Mouse (Mus musculus) c-Kit-positive CD71-positive TER-119-positive erythroid progenitor cells, embryonic 14.5 days (primary cell): ENCODE data around the gene Inpp5a.

ENCODE experiments used
- DNase-seq: peaks from one replicate; pipeline ENCODE4 v3.0.0-alpha.2; 2013; ENCODE audit warnings: low spot score

The Inpp5a gene

GRCm38 (mm10) chr7:139371389-139371788, 17.5 kb upstream of the Inpp5a start:
- DNase-seq = no peak

- no peak for DNase-seq
Measured at GRCm38 (mm10) chr7:139377381-139377780, 11.5 kb upstream of the Inpp5a start.

GRCm38 (mm10) chr7:139378355-139378754, 10.6 kb upstream of the Inpp5a start:
- DNase-seq = no peak

- DNase-seq = no peak
Measured at GRCm38 (mm10) chr7:139379745-139380144, 9.2 kb upstream of the Inpp5a start.

- DNase-seq = no peak
Measured at GRCm38 (mm10) chr7:139380225-139380624, 8.7 kb upstream of the Inpp5a start.

GRCm38 (mm10) chr7:139381877-139382276, 7.0 kb upstream of the Inpp5a start:
- no peak for DNase-seq

- no peak for DNase-seq
Measured at GRCm38 (mm10) chr7:139382796-139383195, 6.1 kb upstream of the Inpp5a start.

- DNase-seq = no peak
Measured at GRCm38 (mm10) chr7:139384500-139384899, 4.4 kb upstream of the Inpp5a start.

- DNase-seq = no peak
Measured at GRCm38 (mm10) chr7:139384916-139385530, 3.9 kb upstream of the Inpp5a start.

- no peak for DNase-seq
Measured at GRCm38 (mm10) chr7:139386933-139387690, 1.8 kb upstream of the Inpp5a start.

GRCm38 (mm10) chr7:139387921-139388669, 814 bp upstream of the Inpp5a start:
- DNase-seq = no peak

GRCm38 (mm10) chr7:139389213-139389761, 378 bp downstream of the Inpp5a start:
- no peak for DNase-seq

- DNase-seq = no peak
Measured at GRCm38 (mm10) chr7:139390380-139390779, 1.5 kb downstream of the Inpp5a start.

GRCm38 (mm10) chr7:139390926-139391325, 2.0 kb downstream of the Inpp5a start:
- no peak for DNase-seq

- DNase-seq = no peak
Measured at GRCm38 (mm10) chr7:139391691-139392090, 2.8 kb downstream of the Inpp5a start.

GRCm38 (mm10) chr7:139392106-139392505, 3.2 kb downstream of the Inpp5a start:
- DNase-seq = no peak

- DNase-seq = no peak
Measured at GRCm38 (mm10) chr7:139392691-139393235, 3.9 kb downstream of the Inpp5a start.

- no peak for DNase-seq
Measured at GRCm38 (mm10) chr7:139397521-139397920, 8.6 kb downstream of the Inpp5a start.

GRCm38 (mm10) chr7:139398111-139398510, 9.2 kb downstream of the Inpp5a start:
- no peak for DNase-seq

- DNase-seq = no peak
Measured at GRCm38 (mm10) chr7:139398530-139399021, 9.7 kb downstream of the Inpp5a start.

GRCm38 (mm10) chr7:139399572-139399971, 10.7 kb downstream of the Inpp5a start:
- DNase-seq = no peak
